Mouse (Mus musculus): ENCODE data around the gene Map3k3. TPM values are rescaled to one million over a fixed set of nuclear protein-coding genes. Genes with fewer than 3 reads are reported as not detected.

The Map3k3 gene
- polyA plus RNA-seq, 1 experiment from 2014 or later, result 13.1 TPM

GRCm38 (mm10) chr11:106160841-106161721, 76.7 kb downstream of the Map3k3 start, which contains the start of the genes Gm10840 and Limd2:
Gene Gm10840, plus strand, starts transcription at chr11:106160850.
Gene Limd2, minus strand, starts transcription at chr11:106160860.
- Histone ChIP-seq H3K36me3 (peaks cover 38% of the 10 kb centered on the region), H3K4me2 (peak within 1 kb of the TSS; percentile 89), H3K27me3 (replicated peaks) (no peaks in the 10 kb centered on the region), H3K27ac (replicated peaks) (peak within 1 kb of the TSS; percentile 98), H3K4me1 (peaks cover 41% of the 10 kb centered on the region), H3K9me3 (replicated peaks) (no peaks in the 10 kb centered on the region), H3K9ac (replicated peaks) (peak within 1 kb of the TSS; percentile 89), H3K4me3 (replicated peaks) (peak within 1 kb of the TSS; percentile 77)
- WGBS, result 22% methylated on average over 22 of the region's 22 CpGs
- ATAC-seq (ENCODE audit: low FRiP score), result peak; percentile 27; the same call in 1 of the 2 replicates

GRCm38 (mm10) chr11:106162237-106162636, 77.8 kb downstream of the Map3k3 start:
- Histone ChIP-seq H3K9ac (replicated peaks) (no peak overlapping the region), H3K4me1 (peaks cover 35% of the 10 kb centered on the region), H3K9me3 (replicated peaks) (no peaks in the 10 kb centered on the region), H3K27me3 (replicated peaks) (no peaks in the 10 kb centered on the region), H3K27ac (replicated peaks) (no peak overlapping the region), H3K4me3 (replicated peaks) (no peak overlapping the region), H3K36me3 (peaks cover 36% of the 10 kb centered on the region), H3K4me2 (no peak overlapping the region)
- ATAC-seq (ENCODE audit: low FRiP score), result no peak
- WGBS, result 90% methylated on average over 2 of the region's 2 CpGs

GRCm38 (mm10) chr11:106163546-106163945, 79.1 kb downstream of the Map3k3 start:
- Histone ChIP-seq H3K4me2 (no peak overlapping the region), H3K27me3 (replicated peaks) (no peaks in the 10 kb centered on the region), H3K9ac (replicated peaks) (no peak overlapping the region), H3K36me3 (peaks cover 41% of the 10 kb centered on the region), H3K4me3 (replicated peaks) (no peak overlapping the region), H3K4me1 (peaks cover 26% of the 10 kb centered on the region), H3K9me3 (replicated peaks) (no peaks in the 10 kb centered on the region), H3K27ac (replicated peaks) (no peak overlapping the region)
- ATAC-seq (ENCODE audit: low FRiP score), result no peak
- WGBS, result 88% methylated on average over 4 of the region's 4 CpGs

GRCm38 (mm10) chr11:106164601-106165180, 80.3 kb downstream of the Map3k3 start:
- no peaks in the 10 kb centered on the region for H3K9me3 ChIP-seq (replicated peaks)
- ATAC-seq (ENCODE audit: low FRiP score), result no peak
- peaks cover 41% of the 10 kb centered on the region for H3K36me3 ChIP-seq
- WGBS, result 94% methylated on average over 16 of the region's 16 CpGs
- no peak overlapping the region for H3K9ac ChIP-seq (replicated peaks)
- no peaks in the 10 kb centered on the region for H3K27me3 ChIP-seq (replicated peaks)
- H3K27ac ChIP-seq (replicated peaks), result no peak overlapping the region
- no peak overlapping the region for H3K4me3 ChIP-seq (replicated peaks)
- H3K4me2 ChIP-seq, result no peak overlapping the region
- H3K4me1 ChIP-seq, result peaks cover 17% of the 10 kb centered on the region

- Histone ChIP-seq H3K27me3 (replicated peaks) (no peaks in the 10 kb centered on the region), H3K4me1 (no peaks in the 10 kb centered on the region), H3K9ac (replicated peaks) (no peak overlapping the region), H3K27ac (replicated peaks) (no peak overlapping the region), H3K4me3 (replicated peaks) (no peak overlapping the region), H3K4me2 (no peak overlapping the region), H3K36me3 (peaks cover 54% of the 10 kb centered on the region), H3K9me3 (replicated peaks) (no peaks in the 10 kb centered on the region)
- whole genome bisulfite sequencing, result 91% methylated on average over 5 of the region's 5 CpGs
- no peak for ATAC-seq (ENCODE audit: low FRiP score)
These were observed 83.0 kb downstream of the Map3k3 start for GRCm38 (mm10) chr11:106167435-106167834.

GRCm38 (mm10) chr11:106170807-106171206, 86.4 kb downstream of the Map3k3 start:
- no peak for ATAC-seq (ENCODE audit: low FRiP score)
- WGBS, result 82% methylated on average over 7 of the region's 7 CpGs
- no peak overlapping the region for H3K9ac ChIP-seq (replicated peaks)
- no peaks in the 10 kb centered on the region for H3K27me3 ChIP-seq (replicated peaks)
- no peak overlapping the region for H3K27ac ChIP-seq (replicated peaks)
- H3K9me3 ChIP-seq (replicated peaks), result no peaks in the 10 kb centered on the region
- H3K4me2 ChIP-seq, result no peak overlapping the region
- H3K4me3 ChIP-seq (replicated peaks), result no peak overlapping the region
- no peaks in the 10 kb centered on the region for H3K4me1 ChIP-seq
- H3K36me3 ChIP-seq, result peaks cover 39% of the 10 kb centered on the region

- no peak for ATAC-seq (ENCODE audit: low FRiP score)
- no peaks in the 10 kb centered on the region for H3K27me3 ChIP-seq (replicated peaks)
- no peaks in the 10 kb centered on the region for H3K4me1 ChIP-seq
- no peak overlapping the region for H3K9ac ChIP-seq (replicated peaks)
- WGBS, result 96% methylated on average over 2 of the region's 2 CpGs
- H3K4me2 ChIP-seq, result no peak overlapping the region
- H3K4me3 ChIP-seq (replicated peaks), result no peak overlapping the region
- peaks cover 20% of the 10 kb centered on the region for H3K36me3 ChIP-seq
- no peaks in the 10 kb centered on the region for H3K9me3 ChIP-seq (replicated peaks)
- no peak overlapping the region for H3K27ac ChIP-seq (replicated peaks)
These were observed 88.8 kb downstream of the Map3k3 start for GRCm38 (mm10) chr11:106173228-106173627.

GRCm38 (mm10) chr11:106174372-106174771, 90.0 kb downstream of the Map3k3 start:
- Histone ChIP-seq H3K36me3 (peaks cover 19% of the 10 kb centered on the region), H3K9me3 (replicated peaks) (no peaks in the 10 kb centered on the region), H3K27me3 (replicated peaks) (no peaks in the 10 kb centered on the region), H3K4me1 (no peaks in the 10 kb centered on the region), H3K4me3 (replicated peaks) (no peak overlapping the region), H3K4me2 (no peak overlapping the region), H3K27ac (replicated peaks) (no peak overlapping the region), H3K9ac (replicated peaks) (no peak overlapping the region)
- 85% methylated on average over 5 of the region's 5 CpGs for WGBS
- ATAC-seq (ENCODE audit: low FRiP score), result no peak

- H3K9ac ChIP-seq (replicated peaks), result no peak overlapping the region
- H3K4me3 ChIP-seq (replicated peaks), result no peak overlapping the region
- H3K27me3 ChIP-seq (replicated peaks), result no peaks in the 10 kb centered on the region
- H3K9me3 ChIP-seq (replicated peaks), result no peaks in the 10 kb centered on the region
- no peak overlapping the region for H3K27ac ChIP-seq (replicated peaks)
- no peaks in the 10 kb centered on the region for H3K4me1 ChIP-seq
- H3K4me2 ChIP-seq, result no peak overlapping the region
- ATAC-seq (ENCODE audit: low FRiP score), result no peak
- WGBS, result 61% methylated on average over 3 of the region's 3 CpGs
- H3K36me3 ChIP-seq, result peaks cover 15% of the 10 kb centered on the region
These were observed 90.7 kb downstream of the Map3k3 start for GRCm38 (mm10) chr11:106175081-106175480.

GRCm38 (mm10) chr11:106176372-106176771, 92.0 kb downstream of the Map3k3 start:
- Histone ChIP-seq H3K4me3 (replicated peaks) (no peak overlapping the region), H3K9ac (replicated peaks) (no peak overlapping the region), H3K36me3 (peaks cover 13% of the 10 kb centered on the region; the same call in 1 of the 2 replicates), H3K4me1 (no peaks in the 10 kb centered on the region), H3K27ac (replicated peaks) (no peak overlapping the region), H3K4me2 (no peak overlapping the region), H3K9me3 (replicated peaks) (no peaks in the 10 kb centered on the region), H3K27me3 (replicated peaks) (no peaks in the 10 kb centered on the region)
- ATAC-seq (ENCODE audit: low FRiP score), result no peak
- WGBS, result 92% methylated on average over 5 of the region's 5 CpGs

- 79% methylated on average over 5 of the region's 5 CpGs for WGBS
- Histone ChIP-seq H3K9ac (replicated peaks) (no peak overlapping the region), H3K27ac (replicated peaks) (no peak overlapping the region), H3K4me2 (no peak overlapping the region), H3K4me3 (replicated peaks) (no peak overlapping the region), H3K36me3 (peaks cover 18% of the 10 kb centered on the region; the same call in 1 of the 2 replicates), H3K9me3 (replicated peaks) (no peaks in the 10 kb centered on the region), H3K4me1 (no peaks in the 10 kb centered on the region), H3K27me3 (replicated peaks) (no peaks in the 10 kb centered on the region)
- ATAC-seq (ENCODE audit: low FRiP score), result no peak
These were observed 93.8 kb downstream of the Map3k3 start for GRCm38 (mm10) chr11:106178036-106178782.

Measured in neural tube, embryonic 15.5 days (tissue).